Mouse (Mus musculus) embryonic facial prominence, embryonic 15.5 days (tissue): ENCODE measurements around the gene Cysrt1. TPM values are rescaled to one million over a fixed set of nuclear protein-coding genes. Genes with fewer than 3 reads are reported as not detected.

ENCODE experiments used
- ATAC-seq: fragments of 200-750 bp; cut with Nextera tagmentation; 2 replicates; pipeline ENCODE4 v1.8.0; 2017; ENCODE audit warnings: low read depth, moderate TSS enrichment; ENCODE audit not compliant: insufficient number of reproducible peaks, low FRiP score, low TSS enrichment
- H3K27ac ChIP-seq: fragments of 300-500 bp; sonication (generic); replicated peaks from 2 replicates; pipeline ENCODE4 v1.5.1; 2015; ENCODE audit warnings: mild to moderate bottlenecking, inconsistent platforms
- H3K27me3 ChIP-seq: fragments of 300-500 bp; sonication (generic); 2 replicates; pipeline ENCODE4 v1.6.1; 2015; ENCODE audit warnings: inconsistent platforms
- H3K36me3 ChIP-seq: fragments of 300-500 bp; sonication (generic); 2 replicates; pipeline ENCODE4 v1.6.1; 2015; ENCODE audit warnings: mild to moderate bottlenecking, inconsistent platforms
- H3K4me1 ChIP-seq: fragments of 300-500 bp; sonication (generic); 2 replicates; pipeline ENCODE4 v1.6.1; 2015; ENCODE audit warnings: inconsistent platforms
- H3K4me2 ChIP-seq: fragments of 300-500 bp; sonication (generic); replicated peaks from 2 replicates; pipeline ENCODE4 v1.6.1; 2015; ENCODE audit warnings: mild to moderate bottlenecking, inconsistent platforms
- H3K4me3 ChIP-seq: fragments of 300-500 bp; sonication (generic); replicated peaks from 2 replicates; pipeline ENCODE4 v1.5.1; 2015; ENCODE audit warnings: mild to moderate bottlenecking, inconsistent platforms
- H3K9ac ChIP-seq: fragments of 300-500 bp; sonication (generic); 2 replicates; pipeline ENCODE4 v1.6.1; 2015; ENCODE audit warnings: inconsistent platforms
- H3K9me3 ChIP-seq: fragments of 300-500 bp; sonication (generic); replicated peaks from 2 replicates; pipeline ENCODE4 v1.6.1; 2016; ENCODE audit warnings: inconsistent platforms
- WGBS: fragments of 180-500 bp; shearing (Covaris S2); methylation state at CpG from one replicate; pipeline ENCODE4 v1.1.7; 2015; 5-methylcytosine and 5-hydroxymethylcytosine counted together
- polyA plus RNA-seq: library from polyadenylated mRNA; unstranded; fragments of >200 nt; fragmentation: Nextera tagmentation; extraction: Ambion mirVana; gene quantifications from 2 replicates; pipeline ENCODE4 v1.2.1, GENCODE M21; 2015

Cysrt1 gene
- polyA plus RNA-seq, 1 experiment from 2014 or later = 53.3 TPM

GRCm38 (mm10) chr2:25223681-25224491 is 18.4 kb downstream of the Cysrt1 start:
- under 1% methylated on average over 52 of the region's 53 CpGs for WGBS
- Histone ChIP-seq H3K4me1 (peaks cover 24% of the 10 kb centered on the region), H3K4me2 (peak overlapping the region; percentile 87), H3K4me3 (peak overlapping the region; percentile 96), H3K9me3 (no peaks in the 10 kb centered on the region), H3K36me3 (0 out of 2 replicates have a peak, but pooled peaks cover 8% of the 10 kb centered on the region), H3K9ac (peak overlapping the region; percentile 79), H3K27me3 (no peaks in the 10 kb centered on the region), H3K27ac (peak overlapping the region; percentile 96)
- peak; percentile 16 for ATAC-seq

- no peak for ATAC-seq
- Histone ChIP-seq H3K9ac (no peak overlapping the region), H3K9me3 (no peaks in the 10 kb centered on the region), H3K27ac (no peak overlapping the region), H3K4me1 (peaks cover 15% of the 10 kb centered on the region), H3K36me3 (0 out of 2 replicates have a peak, but pooled peaks cover 8% of the 10 kb centered on the region), H3K4me2 (no peak overlapping the region), H3K27me3 (no peaks in the 10 kb centered on the region), H3K4me3 (no peak overlapping the region)
- 68% methylated on average over 5 of the region's 5 CpGs for WGBS
Measured at GRCm38 (mm10) chr2:25221331-25221772, 20.9 kb downstream of the Cysrt1 start.

DNA sequence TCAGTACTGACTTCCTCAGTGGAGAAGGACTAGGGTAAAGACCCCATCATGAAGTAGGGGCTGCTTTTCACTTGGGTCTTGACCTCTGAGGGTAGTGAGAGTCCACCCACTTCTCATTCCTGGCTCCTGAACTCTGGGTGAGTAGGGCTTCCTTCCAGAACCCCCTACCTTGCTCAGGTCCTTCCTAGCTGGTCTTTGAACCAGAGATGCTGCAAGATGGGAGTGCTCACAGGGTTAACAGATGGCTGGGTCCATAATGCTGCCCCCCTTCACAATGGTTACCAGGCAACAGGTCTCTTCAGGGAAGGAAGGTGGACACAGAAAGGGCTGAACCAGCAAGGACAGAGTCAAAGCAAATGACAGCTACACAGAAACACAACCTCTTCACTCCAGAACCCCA is 23.8 kb downstream of the Cysrt1 start, which contains the start of gene Fam166a:
TSS of gene Fam166a (plus strand) at position 301 of the 400 bp plus-strand sequence.
- Histone ChIP-seq H3K9ac (no peak within 1 kb of the TSS), H3K27ac (no peak within 1 kb of the TSS), H3K4me1 (peaks cover 4% of the 10 kb centered on the region), H3K27me3 (no peaks in the 10 kb centered on the region), H3K9me3 (no peaks in the 10 kb centered on the region), H3K4me3 (no peak within 1 kb of the TSS), H3K36me3 (0 out of 2 replicates have a peak, but pooled peaks cover 8% of the 10 kb centered on the region), H3K4me2 (no peak within 1 kb of the TSS)
- ATAC-seq = no peak

DNA sequence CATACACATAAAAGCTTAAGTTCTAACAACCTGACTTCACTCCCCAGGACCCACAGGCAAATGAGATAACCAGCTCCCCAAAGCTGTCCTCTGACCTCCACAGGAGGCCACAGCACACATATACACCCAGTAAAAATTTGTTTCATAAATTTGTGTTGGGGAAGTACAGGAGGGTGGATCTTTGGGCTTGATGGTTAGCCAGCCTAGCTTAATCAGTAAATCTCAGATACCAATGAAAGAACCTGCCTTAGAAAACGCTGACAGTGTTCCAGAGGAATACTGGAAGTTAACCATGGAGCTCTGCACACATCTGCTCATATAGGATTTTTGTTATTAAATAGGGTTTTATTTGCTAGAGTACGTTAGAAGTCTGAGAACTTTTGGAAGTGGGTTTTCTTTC is 24.6 kb downstream of the Cysrt1 start:
- ATAC-seq = no peak
- H3K27ac ChIP-seq = no peak overlapping the region
- no peak overlapping the region for H3K4me3 ChIP-seq
- no peaks in the 10 kb centered on the region for H3K27me3 ChIP-seq
- no peak overlapping the region for H3K9ac ChIP-seq
- H3K4me2 ChIP-seq = no peak overlapping the region
- WGBS = 60% methylated on average over 2 of the region's 2 CpGs
- no peaks in the 10 kb centered on the region for H3K9me3 ChIP-seq
- H3K36me3 ChIP-seq = 0 out of 2 replicates have a peak, but pooled peaks cover 8% of the 10 kb centered on the region
- no peaks in the 10 kb centered on the region for H3K4me1 ChIP-seq

DNA sequence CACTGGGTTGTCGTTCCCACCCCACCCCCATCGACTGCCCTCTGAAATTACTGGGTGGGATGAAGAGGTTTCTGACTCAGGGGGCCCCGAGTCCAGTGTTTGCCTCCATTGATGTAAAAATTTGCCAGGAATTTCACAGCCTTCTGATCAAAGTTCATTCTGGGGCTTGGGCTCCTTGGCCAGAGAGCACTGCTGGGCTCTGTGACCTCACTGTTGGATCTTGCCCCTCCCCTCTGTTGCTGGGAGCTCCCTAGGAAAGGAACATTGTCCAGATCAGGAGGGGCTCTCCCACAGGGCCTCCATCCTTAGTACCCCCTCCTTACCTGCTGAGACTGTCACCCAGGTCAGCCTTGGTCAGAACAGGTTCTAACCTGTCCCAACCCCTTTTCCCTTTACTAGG is 27.8 kb downstream of the Cysrt1 start, which contains the start of gene Stpg3:
TSS of gene Stpg3 (minus strand) at position 194 of the 400 bp plus-strand sequence.
- WGBS = 62% methylated on average over 3 of the region's 3 CpGs
- H3K4me1 ChIP-seq = peaks cover 15% of the 10 kb centered on the region
- ATAC-seq = no peak

DNA sequence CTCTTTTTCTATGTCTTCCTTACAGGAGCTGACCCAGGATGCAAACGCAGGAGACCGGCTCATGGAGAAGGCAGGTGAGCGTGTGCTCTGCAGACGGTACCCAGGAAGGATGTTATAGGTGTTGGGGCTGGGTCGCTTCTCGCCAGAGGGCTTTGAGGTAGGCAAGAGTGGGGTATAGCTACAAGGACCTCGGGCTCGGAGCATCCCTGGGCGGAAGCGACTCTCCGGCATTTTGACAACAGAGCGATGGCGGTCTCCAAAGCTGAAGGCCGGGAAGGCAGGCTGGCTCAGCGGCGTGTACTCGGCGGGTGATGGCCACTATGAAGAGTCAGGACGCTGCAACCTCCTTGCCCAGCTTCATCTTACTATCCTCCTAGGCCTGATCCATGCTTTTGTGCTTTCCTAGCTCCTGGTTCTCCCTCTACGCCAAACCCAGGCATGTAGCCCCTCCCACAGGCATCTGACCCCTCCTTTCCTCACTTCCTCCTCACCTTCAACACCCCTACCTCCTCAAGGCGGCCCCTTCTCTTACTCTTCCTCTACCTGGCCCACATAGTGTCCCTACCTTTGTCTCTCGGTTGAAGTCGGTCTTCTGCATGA is 28.9 kb downstream of the Cysrt1 start:
- Histone ChIP-seq H3K9me3 (no peaks in the 10 kb centered on the region), H3K4me1 (peaks cover 20% of the 10 kb centered on the region), H3K4me3 (no peak overlapping the region), H3K4me2 (no peak overlapping the region), H3K36me3 (0 out of 2 replicates have a peak, but pooled peaks cover 6% of the 10 kb centered on the region), H3K27ac (no peak overlapping the region), H3K27me3 (no peaks in the 10 kb centered on the region), H3K9ac (no peak overlapping the region)
- ATAC-seq = no peak
- WGBS = 64% methylated on average over 23 of the region's 23 CpGs

More for the DNA sequence above, 27.8 kb downstream of the Cysrt1 start, which contains the start of gene Stpg3:
- H3K4me2 ChIP-seq = no peak within 1 kb of the TSS
- no peak within 1 kb of the TSS for H3K27ac ChIP-seq
- no peaks in the 10 kb centered on the region for H3K36me3 ChIP-seq
- H3K9me3 ChIP-seq = no peaks in the 10 kb centered on the region
- no peak within 1 kb of the TSS for H3K9ac ChIP-seq
- no peaks in the 10 kb centered on the region for H3K27me3 ChIP-seq
- H3K4me3 ChIP-seq = no peak within 1 kb of the TSS

DNA sequence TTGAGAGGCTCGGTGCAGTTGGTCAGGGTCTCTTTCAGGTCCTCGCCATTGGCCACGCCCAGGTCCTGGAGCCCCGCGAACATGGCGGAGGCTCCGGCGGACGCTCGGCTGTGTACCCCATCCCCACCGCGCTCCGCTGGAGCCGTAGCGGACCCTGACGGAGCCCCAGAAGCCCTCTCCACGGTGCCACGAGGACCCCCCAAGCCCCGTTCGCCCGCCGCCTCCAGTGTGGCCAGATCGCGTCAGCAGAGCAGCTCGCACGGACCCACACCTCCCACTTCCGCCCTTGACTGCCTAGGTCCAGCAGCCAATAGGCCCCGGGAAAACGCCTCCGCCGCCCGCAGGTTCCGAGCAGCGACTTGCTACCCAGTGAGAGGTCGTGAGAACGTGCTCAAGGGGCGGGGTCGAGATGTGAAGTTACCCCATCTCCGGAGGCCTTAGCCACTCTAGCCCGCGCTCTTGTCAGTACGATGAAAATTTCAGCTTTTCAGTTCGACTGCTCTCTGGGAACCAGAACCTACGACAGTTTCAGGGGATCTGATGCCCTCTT is 31.1 kb downstream of the Cysrt1 start, which contains the start of gene Nelfb:
TSS of gene Nelfb (minus strand) at position 369 of the 550 bp plus-strand sequence.
- Histone ChIP-seq H3K27me3 (no peaks in the 10 kb centered on the region), H3K4me2 (peak within 1 kb of the TSS; percentile 87), H3K4me1 (peaks cover 21% of the 10 kb centered on the region), H3K9me3 (no peaks in the 10 kb centered on the region), H3K9ac (peak within 1 kb of the TSS; percentile 91), H3K27ac (peak within 1 kb of the TSS; percentile 93), H3K36me3 (peaks cover 23% of the 10 kb centered on the region), H3K4me3 (peak within 1 kb of the TSS; percentile 93)
- under 1% methylated on average over 44 of the region's 44 CpGs for WGBS
- peak; percentile 92 for ATAC-seq

DNA sequence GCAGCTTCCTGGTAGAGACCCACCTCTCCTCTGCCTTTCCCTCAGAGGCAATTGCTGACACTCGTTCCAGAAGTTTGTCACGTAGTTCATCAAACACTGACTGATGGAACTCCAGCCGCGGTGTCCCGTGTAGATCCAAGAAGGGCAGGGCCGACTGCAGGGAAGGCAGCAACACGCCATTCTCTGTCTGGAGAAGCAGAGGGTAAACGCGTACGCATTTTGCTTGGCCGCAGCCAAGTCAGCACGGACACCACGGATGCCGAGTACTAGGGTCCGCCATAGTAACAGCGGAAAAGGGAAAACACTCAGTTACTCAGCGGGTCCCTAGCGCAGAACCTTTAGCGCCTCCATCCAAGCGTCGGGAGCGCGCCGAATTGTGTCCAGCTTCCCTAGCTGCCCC is 31.6 kb downstream of the Cysrt1 start:
- Histone ChIP-seq H3K4me2 (peak overlapping the region; percentile 87), H3K4me3 (peak overlapping the region; percentile 93), H3K27me3 (no peaks in the 10 kb centered on the region), H3K9ac (peak overlapping the region; percentile 91), H3K36me3 (peaks cover 28% of the 10 kb centered on the region), H3K9me3 (no peaks in the 10 kb centered on the region), H3K27ac (peak overlapping the region; percentile 93), H3K4me1 (peaks cover 21% of the 10 kb centered on the region)
- under 1% methylated on average over 24 of the region's 24 CpGs for WGBS
- no peak for ATAC-seq

- Histone ChIP-seq H3K4me1 (peaks cover 21% of the 10 kb centered on the region), H3K9ac (no peak overlapping the region), H3K4me3 (no peak overlapping the region), H3K27me3 (no peaks in the 10 kb centered on the region), H3K4me2 (no peak overlapping the region), H3K9me3 (no peaks in the 10 kb centered on the region), H3K36me3 (peaks cover 59% of the 10 kb centered on the region), H3K27ac (no peak overlapping the region)
- 81% methylated on average over 1 of the region's 1 CpGs for WGBS
- no peak for ATAC-seq
Measured at GRCm38 (mm10) chr2:25207593-25207992, 34.7 kb downstream of the Cysrt1 start.

DNA sequence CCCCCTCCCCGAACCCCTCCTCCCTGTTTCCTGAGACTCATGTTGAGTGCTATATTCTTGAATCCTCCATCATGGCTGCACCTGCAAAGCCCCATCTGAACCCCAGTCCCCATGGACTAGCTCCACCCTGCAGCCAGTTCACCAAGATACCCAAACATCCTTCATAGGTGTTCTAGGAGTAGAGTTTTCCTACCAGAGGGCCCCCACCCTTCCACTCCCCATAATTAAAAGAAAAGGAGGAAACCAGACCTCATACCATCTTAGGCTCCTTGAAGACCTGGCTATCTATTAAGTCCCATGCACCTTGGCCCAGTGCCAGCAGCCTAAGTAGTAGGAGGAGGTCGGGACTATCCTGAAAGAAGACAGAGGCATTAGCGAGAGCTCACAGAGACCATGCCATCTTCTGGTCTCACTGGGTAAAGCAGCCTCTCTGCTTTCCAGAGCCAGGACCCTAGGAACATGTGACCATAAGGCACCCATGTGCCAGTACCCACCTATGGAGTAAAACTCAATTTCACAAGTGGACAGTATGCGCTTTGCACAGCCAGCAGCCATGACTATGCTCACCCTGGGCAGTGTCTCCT is 38.5 kb downstream of the Cysrt1 start:
- Histone ChIP-seq H3K4me3 (no peak overlapping the region), H3K36me3 (peaks cover 90% of the 10 kb centered on the region), H3K9ac (no peak overlapping the region), H3K27ac (no peak overlapping the region), H3K4me1 (0 out of 2 replicates have a peak, but pooled peaks cover 3% of the 10 kb centered on the region), H3K4me2 (no peak overlapping the region), H3K27me3 (no peaks in the 10 kb centered on the region), H3K9me3 (no peaks in the 10 kb centered on the region)
- WGBS = 66% methylated on average over 4 of the region's 4 CpGs
- no peak; the same call in 1 of the 2 replicates for ATAC-seq

GRCm38 (mm10) chr2:25200631-25201030 is 41.6 kb downstream of the Cysrt1 start:
- no peak overlapping the region for H3K4me2 ChIP-seq
- no peaks in the 10 kb centered on the region for H3K9me3 ChIP-seq
- no peak for ATAC-seq
- peaks cover 11% of the 10 kb centered on the region for H3K27me3 ChIP-seq
- H3K27ac ChIP-seq = no peak overlapping the region
- peaks cover 14% of the 10 kb centered on the region for H3K4me1 ChIP-seq
- WGBS = 97% methylated on average over 2 of the region's 2 CpGs
- H3K4me3 ChIP-seq = no peak overlapping the region
- H3K9ac ChIP-seq = no peak overlapping the region
- H3K36me3 ChIP-seq = peaks cover 75% of the 10 kb centered on the region
